Mouse (Mus musculus) naive thymus-derived CD4-positive, alpha-beta T cell, adult 2 months (primary cell): ENCODE results near the gene Necab2.

Experiments
- DNase-seq: peaks from one replicate; pipeline ENCODE4 v3.0.0-alpha.2; 2011; ENCODE audit warnings: low read depth

The Necab2 gene

GRCm38 (mm10) chr8:119520102-119520501 is 73.6 kb downstream of the Necab2 start:
- no peak for DNase-seq
